Mouse (Mus musculus) cerebellum, adult 2 months (tissue): ENCODE measurements around the gene Thsd7b. TPM values are rescaled to one million over a fixed set of nuclear protein-coding genes. Genes with fewer than 3 reads are reported as not detected.

Source experiments
- DNase-seq, 2 experiments: peaks; one replicate each; pipeline ENCODE4 v3.0.0; 2021
- H3K27ac ChIP-seq: fragments of 200-500 bp; 2 replicates; pipeline ENCODE4 v1.5.1; 2012; ENCODE audit warnings: low read length, control low read depth, inconsistent platforms; ENCODE audit not compliant: insufficient read depth
- H3K27me3 ChIP-seq: fragments of 200-500 bp; 2 replicates; pipeline ENCODE4 v1.6.1; 2012; ENCODE audit warnings: inconsistent platforms, mild to moderate bottlenecking, low read length, moderate library complexity; ENCODE audit not compliant: control insufficient read depth, insufficient read depth
- H3K4me1 ChIP-seq: fragments of 200-500 bp; 2 replicates; pipeline ENCODE4 v1.6.1; 2011; ENCODE audit warnings: low read length; ENCODE audit not compliant: control insufficient read depth, insufficient read depth
- H3K4me3 ChIP-seq: fragments of 200-500 bp; replicated peaks from 2 replicates; pipeline ENCODE3; 2011; ENCODE audit warnings: mild to moderate bottlenecking, low read depth, low read length, control low read depth; ENCODE audit not compliant: insufficient read depth
- CTCF ChIP-seq: fragments of 200-500 bp; IDR thresholded peaks from 2 replicates; pipeline ENCODE4 v1.5.1; 2011; ENCODE audit warnings: low read depth, mild to moderate bottlenecking, control low read depth, low read length, moderate library complexity, borderline replicate concordance; ENCODE audit not compliant: insufficient read depth
- POLR2A ChIP-seq: fragments of 200-500 bp; IDR thresholded peaks from 2 replicates; pipeline ENCODE4 v1.6.1; 2011; ENCODE audit warnings: low read length, control low read depth, borderline replicate concordance; ENCODE audit not compliant: insufficient read depth
- WGBS: fragments of 180-500 bp; shearing (Covaris S2); methylation state at CpG from one replicate; pipeline ENCODE4 v1.1.7; 2018; 5-methylcytosine and 5-hydroxymethylcytosine counted together
- polyA plus RNA-seq: library from polyadenylated mRNA; depleted of rRNA; stranded (reverse); fragments of >200 nt; gene quantifications from 2 replicates; pipeline ENCODE4 v1.2.3, GENCODE M21; 2012

Thsd7b gene
- polyA plus RNA-seq, 1 experiment: 1.7 TPM

DNA sequence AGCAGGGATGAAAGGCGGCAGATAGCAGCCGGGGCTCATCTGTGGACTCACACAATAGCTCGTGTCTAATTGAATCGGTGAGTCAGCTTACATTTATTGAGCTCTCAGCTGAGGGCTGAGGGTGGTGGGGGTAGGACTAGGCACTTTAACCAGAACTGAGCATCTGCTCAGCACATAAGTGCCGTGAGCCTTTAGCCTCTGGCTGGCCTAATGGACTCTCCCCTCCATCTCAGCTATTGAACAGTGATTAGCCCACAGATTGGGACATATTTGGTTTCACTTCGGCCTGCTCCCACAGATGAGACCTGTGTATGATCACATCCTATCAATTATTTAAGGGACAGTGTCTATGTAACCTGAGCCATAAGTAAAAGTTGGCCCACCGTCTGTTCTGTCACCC lies 200.4 kb downstream of the Thsd7b start:
- Histone ChIP-seq H3K4me1 (no peaks in the 10 kb centered on the region), H3K27ac (no peak overlapping the region), H3K4me3 (no peak overlapping the region), H3K27me3 (no peaks in the 10 kb centered on the region)
- TF ChIP-seq POLR2A (no peak), CTCF (no peak)
- WGBS: 78% methylated on average over 7 of the region's 7 CpGs
- DNase-seq: no peak

DNA sequence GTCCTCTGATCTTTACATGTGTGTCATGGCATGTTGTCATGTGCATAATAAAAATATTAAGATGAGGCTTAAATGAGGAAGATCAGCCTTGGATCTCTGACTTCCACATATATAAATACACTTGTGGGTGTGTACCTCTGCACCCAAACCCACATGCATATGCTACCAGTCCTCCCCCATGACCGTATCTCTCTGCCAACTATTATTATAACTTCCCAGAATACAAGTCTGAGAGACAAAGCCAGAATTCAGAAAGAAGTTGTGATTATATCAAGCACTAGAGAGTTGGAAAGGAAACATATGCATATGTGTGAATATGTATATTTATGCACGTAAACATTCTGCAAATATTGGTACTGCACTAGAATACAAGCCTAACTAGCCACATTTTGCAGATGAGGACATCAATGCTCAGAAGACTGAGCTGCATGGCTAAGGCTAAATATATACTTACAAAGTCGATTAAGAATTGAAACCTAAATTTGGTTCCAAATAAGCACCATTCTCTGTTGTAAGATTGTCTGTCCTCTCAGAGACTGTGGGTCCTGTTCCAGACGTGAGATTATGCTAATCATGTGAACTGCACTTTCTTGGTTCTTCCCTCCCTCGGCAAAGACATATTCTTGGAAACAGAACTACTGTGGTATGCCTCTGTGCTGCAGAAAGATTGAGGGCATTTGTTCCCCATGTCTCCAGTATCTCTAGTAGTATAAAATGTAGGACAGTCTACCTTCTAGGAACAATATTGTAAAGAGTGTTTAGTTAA lies 211.3 kb downstream of the Thsd7b start:
- no peak for DNase-seq
- no peak overlapping the region for H3K4me3 ChIP-seq
- H3K27me3 ChIP-seq: no peaks in the 10 kb centered on the region
- no peak overlapping the region for H3K27ac ChIP-seq
- no peaks in the 10 kb centered on the region for H3K4me1 ChIP-seq
- WGBS: 66% methylated on average over 5 of the region's 5 CpGs
- TF ChIP-seq POLR2A (no peak), CTCF (no peak)

DNA sequence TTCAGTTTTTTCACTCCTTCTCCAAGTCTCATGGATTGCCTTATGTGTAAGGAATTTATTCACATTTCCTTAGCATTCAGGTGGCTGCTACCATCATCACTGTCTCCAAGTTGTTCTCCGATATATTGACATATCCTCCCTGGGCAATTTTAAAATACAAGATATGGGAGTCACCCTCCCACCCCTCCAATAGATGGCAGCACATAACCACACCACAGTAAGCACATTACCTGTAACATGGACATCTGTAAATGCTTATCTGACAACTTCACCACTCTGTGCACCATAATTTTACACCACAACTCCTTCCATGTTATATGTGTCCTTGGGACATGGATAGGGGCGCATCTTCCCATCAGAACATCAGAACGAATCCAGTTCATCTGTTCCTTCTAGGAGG lies 218.0 kb downstream of the Thsd7b start:
- Histone ChIP-seq H3K27ac (no peak overlapping the region), H3K4me1 (no peaks in the 10 kb centered on the region), H3K4me3 (no peak overlapping the region), H3K27me3 (no peaks in the 10 kb centered on the region)
- TF ChIP-seq POLR2A (no peak), CTCF (no peak)
- 93% methylated on average over 3 of the region's 3 CpGs for WGBS
- peak in 1 of 2 experiments; percentile 7 for DNase-seq

DNA sequence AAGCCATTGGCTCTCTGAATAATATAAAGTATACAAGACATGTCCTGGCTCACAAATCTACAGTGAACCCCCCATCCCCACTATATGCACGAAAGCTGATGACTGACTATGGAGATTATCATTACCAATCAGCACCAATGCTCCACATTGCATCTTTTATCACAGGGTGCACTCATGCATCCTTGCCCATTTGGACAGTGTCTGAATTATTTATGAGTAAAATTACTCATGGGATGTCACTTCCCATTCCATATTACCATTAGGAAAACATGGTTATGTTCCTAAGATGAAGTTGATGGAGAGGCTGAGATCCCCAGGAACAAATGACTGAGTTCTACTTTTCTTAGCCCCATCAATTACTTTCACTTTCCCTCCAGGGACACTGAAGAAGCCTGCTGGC lies 220.8 kb downstream of the Thsd7b start:
- WGBS: 86% methylated on average over 1 of the region's 1 CpGs

DNA sequence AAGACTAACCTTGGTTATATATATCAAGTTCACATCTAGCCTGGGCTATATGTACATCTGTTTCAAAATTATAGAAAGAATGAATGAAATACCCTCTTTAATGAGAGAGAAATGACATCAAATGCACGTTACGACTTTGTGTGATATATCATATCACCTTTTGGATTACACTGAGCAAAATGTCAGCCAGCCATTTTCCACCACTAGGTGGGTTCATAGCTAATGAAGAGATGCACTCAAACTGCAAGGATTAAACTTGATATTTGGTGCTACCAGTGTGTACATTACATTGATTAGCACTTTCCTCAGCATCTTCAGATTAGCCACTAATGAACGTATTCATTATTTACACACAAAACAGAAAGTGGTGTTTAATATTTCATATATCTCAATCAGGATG lies 228.6 kb downstream of the Thsd7b start:
- 89% methylated on average over 3 of the region's 3 CpGs for WGBS
- H3K27ac ChIP-seq: no peak overlapping the region
- DNase-seq: no peak
- TF ChIP-seq CTCF (no peak), POLR2A (no peak)
- H3K4me1 ChIP-seq: no peaks in the 10 kb centered on the region
- no peak overlapping the region for H3K4me3 ChIP-seq
- no peaks in the 10 kb centered on the region for H3K27me3 ChIP-seq

More for the DNA sequence above, 220.8 kb downstream of the Thsd7b start:
- no peak overlapping the region for H3K27ac ChIP-seq
- no peak overlapping the region for H3K4me3 ChIP-seq
- no peaks in the 10 kb centered on the region for H3K4me1 ChIP-seq
- DNase-seq: no peak
- no peak for TF ChIP-seq CTCF
- no peak for TF ChIP-seq POLR2A
- H3K27me3 ChIP-seq: no peaks in the 10 kb centered on the region

DNA sequence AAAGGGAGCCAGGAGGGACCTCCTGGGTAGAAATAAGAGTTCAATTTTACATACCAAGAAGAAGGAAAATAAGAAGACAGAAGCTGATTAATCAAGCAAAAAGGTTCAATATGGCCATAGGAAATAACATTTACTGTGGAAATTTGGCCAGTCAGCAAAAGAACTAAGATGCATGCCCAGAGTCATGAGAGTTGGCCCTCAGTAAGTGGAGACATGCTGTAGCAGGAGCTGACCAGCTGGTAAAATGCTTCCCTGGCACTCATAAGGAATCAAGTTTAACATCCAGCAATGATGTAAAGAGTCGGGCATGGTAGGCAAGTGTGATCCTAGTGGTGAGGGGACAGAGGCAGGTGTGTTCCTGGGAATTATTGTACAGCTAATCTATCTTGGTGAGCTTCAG lies 243.3 kb downstream of the Thsd7b start:
- Histone ChIP-seq H3K4me3 (no peak overlapping the region), H3K27me3 (no peaks in the 10 kb centered on the region), H3K4me1 (peaks cover 3% of the 10 kb centered on the region; the same call in 1 of the 2 replicates), H3K27ac (peak overlapping the region; percentile 72; the same call in 1 of the 2 replicates)
- DNase-seq: peak in 1 of 2 experiments; percentile 41
- 12% methylated on average over 1 of the region's 1 CpGs for WGBS
- TF ChIP-seq POLR2A (no peak), CTCF (no peak)

DNA sequence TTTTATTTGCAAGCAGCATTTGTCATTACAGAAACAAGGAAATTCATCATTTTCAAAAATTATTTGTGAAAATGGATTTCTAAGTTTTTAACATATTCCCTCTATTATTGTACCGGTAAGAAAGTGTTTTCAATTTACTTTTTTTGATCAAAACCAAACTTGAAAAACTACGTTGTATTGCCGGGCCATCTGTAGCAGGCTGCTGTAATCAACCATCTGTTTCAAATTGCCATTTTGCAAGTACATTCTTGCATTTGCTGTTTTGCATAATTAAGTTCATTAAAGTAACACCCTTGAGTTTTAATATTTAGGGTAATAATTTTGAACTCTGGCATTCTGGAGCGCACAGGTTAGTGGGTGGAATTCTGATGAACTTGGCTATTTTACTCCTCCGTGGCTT lies 246.6 kb downstream of the Thsd7b start:
- H3K27ac ChIP-seq: no peak overlapping the region
- H3K27me3 ChIP-seq: no peaks in the 10 kb centered on the region
- TF ChIP-seq CTCF: no peak
- TF ChIP-seq POLR2A: no peak
- no peak for DNase-seq
- WGBS: 86% methylated on average over 5 of the region's 5 CpGs
- H3K4me3 ChIP-seq: no peak overlapping the region
- H3K4me1 ChIP-seq: peaks cover 3% of the 10 kb centered on the region; the same call in 1 of the 2 replicates

DNA sequence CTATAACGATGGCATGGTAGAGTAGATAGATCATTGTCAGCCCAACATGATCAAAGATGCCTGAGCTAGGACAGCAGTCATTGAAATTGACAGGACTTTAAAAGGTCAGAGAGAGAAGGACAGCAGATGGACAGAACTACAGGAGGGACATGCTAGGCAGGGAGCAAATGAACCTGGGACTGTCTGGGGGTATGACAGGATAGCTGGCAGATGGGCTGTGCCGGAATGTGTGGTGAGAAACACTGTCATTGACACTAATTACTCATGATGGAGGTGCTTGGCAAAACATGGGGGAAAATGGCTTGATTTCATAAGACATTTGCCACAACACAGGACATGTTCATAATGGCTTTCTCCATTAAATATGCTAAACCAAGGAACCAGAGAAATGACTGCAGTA lies 253.9 kb downstream of the Thsd7b start:
- no peak for TF ChIP-seq POLR2A
- TF ChIP-seq CTCF: no peak
- 7% methylated on average over 2 of the region's 2 CpGs for WGBS
- peak; percentile 55 to 83 for DNase-seq
- Histone ChIP-seq H3K4me1 (peaks cover 3% of the 10 kb centered on the region; the same call in 1 of the 2 replicates), H3K27ac (no peak overlapping the region), H3K4me3 (no peak overlapping the region), H3K27me3 (no peaks in the 10 kb centered on the region)
